In genomic region chr10:83359956-83360355, GRCm38 (mm10) we compare ENCODE assay signal across 8 mouse cellular contexts. TPM values are rescaled to one million over a fixed set of nuclear protein-coding genes. Genes with fewer than 3 reads are reported as not detected.
DNase-seq lines count a peak whose midpoint lies in the region; ATAC-seq lines count a peak whose summit lies in the region.

TSS of gene D10Wsu102e (plus strand) at chr10:83360221.

- DNase-seq in R1 (ENCODE audit: low read depth, low spot score): peak; percentile 98
- peak; percentile 96 to 98 for DNase-seq in cerebellum, postnatal 25 days
- peak; percentile 90 to 92 for DNase-seq in frontal cortex, postnatal 25 days (ENCODE audit: low spot score in 2 of 2)
- peak; percentile 95 for DNase-seq in hindbrain, embryonic 14.5 days (ENCODE audit: low spot score)
- DNase-seq in layer of hippocampus, postnatal 36 days: peak; percentile 96 to 97
- DNase-seq in lung, postnatal 36 days: peak; percentile 99
- DNase-seq in retina, postnatal 1 day: peak; percentile 98
- DNase-seq in urinary bladder, adult 18-20 months (ENCODE audit: low spot score in 2 of 2): peak; percentile 89 to 96

- H3K9me3 ChIP-seq in hindbrain, embryonic 14.5 days (ENCODE audit: control insufficient read depth, low read length): no peaks in the 10 kb centered on the region

- peak within 1 kb of the TSS; percentile 86 for H3K4me3 ChIP-seq in hindbrain, embryonic 14.5 days (replicated peaks; ENCODE audit: low read length)

- H3K36me3 ChIP-seq in hindbrain, embryonic 14.5 days (replicated peaks; ENCODE audit: control insufficient read depth, insufficient read depth): peaks cover 27% of the 10 kb centered on the region

- H3K9ac ChIP-seq in hindbrain, embryonic 14.5 days: peak within 1 kb of the TSS; percentile 86

- ATAC-seq in hindbrain, embryonic 14.5 days (ENCODE audit: low FRiP score): peak; percentile 98

- peak within 1 kb of the TSS; percentile 82 for H3K4me2 ChIP-seq in hindbrain, embryonic 14.5 days (replicated peaks)

- H3K27ac ChIP-seq in hindbrain, embryonic 14.5 days: peak within 1 kb of the TSS; percentile 66

- H3K4me1 ChIP-seq in hindbrain, embryonic 14.5 days (replicated peaks; ENCODE audit: control insufficient read depth, insufficient read depth, low read length): peaks cover 9% of the 10 kb centered on the region

- no peaks in the 10 kb centered on the region for H3K27me3 ChIP-seq in hindbrain, embryonic 14.5 days (ENCODE audit: control insufficient read depth, insufficient read depth, low read length)

- WGBS in hindbrain, embryonic 14.5 days: under 1% methylated on average over 30 of the region's 30 CpGs

RNA-seq across cellular contexts. Expression of gene D10Wsu102e, which starts in this region (rescaled TPM):
- 0.90 and 1.1 TPM in 2 replicates for polyA plus RNA-seq in hindbrain, embryonic 14.5 days (2014; fragmentation: Nextera tagmentation; extraction: Ambion mirVana)
- 1 to 10 TPM; 2.9 to 4.0 TPM for total RNA-seq in layer of hippocampus, postnatal 36 days (2021)

Comparison
In these comparisons a context has a peak if more than half of its experiments do, and no peak if none do; other contexts are left out.
1. Peak in every context shown above with its lines: DNase-seq, ATAC-seq, H3K4me3 ChIP-seq and H3K27ac ChIP-seq.